27 mouse cellular contexts compared by ENCODE assay signal in the genomic region with DNA sequence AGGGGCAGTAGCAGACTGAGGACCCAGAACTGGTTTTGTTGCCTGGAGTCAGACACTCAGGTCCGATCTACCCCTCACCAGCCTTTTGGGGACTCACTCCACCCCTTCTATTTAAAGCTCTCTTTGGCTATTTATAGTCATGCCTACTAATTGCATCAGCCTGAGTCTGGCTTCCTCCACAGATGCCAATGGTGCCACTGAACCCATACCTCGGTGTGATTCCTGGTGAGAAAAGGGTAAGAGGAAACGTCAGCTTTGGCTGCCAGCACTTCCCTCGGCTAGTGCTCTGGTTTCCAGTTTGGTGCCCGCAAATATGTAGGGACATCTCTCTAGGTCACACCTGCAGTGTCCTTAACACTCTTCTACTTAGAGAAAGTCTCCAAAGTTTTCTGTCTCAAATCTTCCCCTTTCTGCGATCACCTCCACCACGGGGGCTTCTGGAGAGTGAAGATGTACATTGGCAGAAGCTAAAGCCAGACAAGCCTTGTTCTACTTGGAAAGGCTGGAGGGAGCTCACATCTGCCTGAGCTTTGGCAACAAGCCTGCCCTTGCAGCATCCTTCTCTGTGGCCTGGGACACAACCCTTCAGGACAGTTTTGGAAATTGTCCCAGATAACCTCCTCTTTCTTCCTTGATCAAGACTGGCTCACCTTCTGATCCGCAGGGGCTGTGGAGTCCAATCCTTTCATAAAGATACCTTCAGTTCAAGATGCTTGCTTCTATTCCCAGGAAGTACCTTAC. TPM values are rescaled to one million over a fixed set of nuclear protein-coding genes. Genes with fewer than 3 reads are reported as not detected.
"Had no signal": no experiment of that assay in that cellular context is flagged by ENCODE, and none has a peak within 500 bp of the region (broad histone marks: within the 10 kb centered on the region; RNA-seq: fewer than 3 reads in every experiment).

No protein-coding gene starts in this region.

- H3K9ac ChIP-seq: kidney, embryonic 15.5 days; liver, embryonic 15.5 days; midbrain, embryonic 15.5 days; neural tube, embryonic 13.5 days; stomach, embryonic 15.5 days had no signal

- H3K4me1 ChIP-seq: stomach, embryonic 15.5 days had no signal

- H3K27ac ChIP-seq: kidney, embryonic 15.5 days; left cerebral cortex, adult 2 months; limb, embryonic 10.5 days; liver, embryonic 15.5 days; midbrain, embryonic 10.5 days; midbrain, embryonic 15.5 days; neural tube, embryonic 13.5 days; stomach, embryonic 15.5 days had no signal

- H3K36me3 ChIP-seq: kidney, embryonic 15.5 days; limb, embryonic 10.5 days; liver, embryonic 15.5 days; midbrain, embryonic 15.5 days; stomach, embryonic 15.5 days had no signal

- H3K4me2 ChIP-seq: kidney, embryonic 15.5 days; liver, embryonic 11.5 days; liver, embryonic 15.5 days; midbrain, embryonic 15.5 days; neural tube, embryonic 13.5 days; stomach, embryonic 15.5 days had no signal

- ATAC-seq: lung, postnatal 0 days; midbrain, embryonic 15.5 days had no signal

- H3K9me3 ChIP-seq: kidney, embryonic 15.5 days; limb, embryonic 10.5 days; liver, embryonic 15.5 days; midbrain, embryonic 10.5 days; midbrain, embryonic 15.5 days; neural tube, embryonic 13.5 days; stomach, embryonic 15.5 days had no signal

- DNase-seq: kidney, postnatal 14 days; lung, adult 2 months; lung, postnatal 4 days; retina, postnatal 1 day; right cerebral cortex, postnatal 4 days; thymus, adult 2 months; thymus, postnatal 25 days had no signal

- H3K27me3 ChIP-seq: midbrain, embryonic 15.5 days; stomach, embryonic 15.5 days had no signal

- H3K4me3 ChIP-seq: kidney, embryonic 15.5 days; left cerebral cortex, adult 2 months; limb, embryonic 10.5 days; liver, embryonic 15.5 days; midbrain, embryonic 10.5 days; midbrain, embryonic 15.5 days; neural tube, embryonic 13.5 days; stomach, embryonic 15.5 days had no signal

RNA-seq across cellular contexts. Expression of a gene that starts 21.3 kb away (rescaled TPM):
- total RNA-seq: megakaryocyte, adult 5-6 weeks; monocyte, adult 5-6 weeks had no signal

RNA-seq across cellular contexts. Expression of a gene that starts 46.2 kb away (rescaled TPM):
- total RNA-seq: layer of hippocampus, adult 8-10 months; layer of hippocampus, postnatal 14 days; left cerebral cortex, adult 2 months; left cerebral cortex, postnatal 14 days; megakaryocyte, adult 5-6 weeks; monocyte, adult 5-6 weeks had no signal
- polyA plus RNA-seq: kidney, embryonic 15.5 days; large intestine, adult 2 months; limb, embryonic 10.5 days; limb, embryonic 14.5 days; liver, embryonic 11.5 days; liver, embryonic 15.5 days; lung, adult 2 months; lung, postnatal 0 days; midbrain, embryonic 10.5 days; neural tube, embryonic 13.5 days; spleen, adult 2 months; stomach, embryonic 15.5 days; testis, adult 2 months; thymus, adult 2 months; urinary bladder, adult 2 months had no signal
